20 mouse cellular contexts compared by ENCODE assay signal in the genomic region with DNA sequence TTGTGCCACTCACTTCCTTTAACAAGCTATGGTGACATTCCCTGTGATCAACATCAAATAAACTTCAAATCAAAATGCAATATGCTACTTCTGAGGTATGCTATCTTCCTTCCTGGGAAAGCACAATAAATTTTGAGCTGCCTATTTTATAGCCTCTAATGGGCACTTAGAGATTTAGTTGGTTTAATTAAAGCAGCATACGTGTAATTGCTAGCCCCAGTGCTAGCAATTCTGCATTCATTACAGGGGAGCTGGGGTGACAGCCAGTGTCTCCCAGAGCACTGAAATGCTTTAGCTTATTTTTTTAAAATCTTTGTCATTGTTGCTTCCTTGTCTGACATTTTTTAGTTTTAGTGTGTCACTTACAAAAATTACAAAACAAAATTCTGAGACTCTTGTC.
DNase-seq lines count a peak whose midpoint lies in the region; ATAC-seq and TF ChIP-seq lines count a peak whose summit lies in the region.
"Had no signal": no experiment of that assay in that cellular context is flagged by ENCODE, and none has a peak within 500 bp of the region (broad histone marks: within the 10 kb centered on the region; RNA-seq: fewer than 3 reads in every experiment).

No protein-coding gene starts in this region.

- TF ChIP-seq POLR2A in brain, embryonic 14.5 days (IDR thresholded peaks at IDR 0.05; ENCODE audit: borderline replicate concordance, extremely low read depth, insufficient read depth, insufficient read length, poor library complexity, severe bottlenecking) = no peak
- no peak for TF ChIP-seq POLR2A in embryonic fibroblast, embryonic 13.5 days (IDR thresholded peaks at IDR 0.05; ENCODE audit: low read depth, low read length)

- H3K9me3 ChIP-seq in neural tube, embryonic 13.5 days = peaks cover 8% of the 10 kb centered on the region
- peaks cover 7% of the 10 kb centered on the region; the same call in 1 of the 2 replicates for H3K9me3 ChIP-seq in kidney, embryonic 16.5 days (ENCODE audit: low read length)
- H3K9me3 ChIP-seq: embryonic facial prominence, embryonic 12.5 days had no signal

- H3K36me3 ChIP-seq in neural tube, embryonic 13.5 days = no peaks in the 10 kb centered on the region
- H3K36me3 ChIP-seq in kidney, embryonic 16.5 days (ENCODE audit: insufficient read depth, low read length) = no peaks in the 10 kb centered on the region
- H3K36me3 ChIP-seq: embryonic facial prominence, embryonic 10.5 days; embryonic facial prominence, embryonic 12.5 days; forebrain, embryonic 10.5 days; forebrain, embryonic 12.5 days had no signal

- no peak overlapping the region for H3K4me2 ChIP-seq in neural tube, embryonic 13.5 days
- no peak overlapping the region for H3K4me2 ChIP-seq in kidney, embryonic 16.5 days (replicated peaks; ENCODE audit: low read depth, low read length)
- H3K4me2 ChIP-seq: embryonic facial prominence, embryonic 12.5 days; forebrain, embryonic 12.5 days had no signal

- no peak overlapping the region for H3K4me3 ChIP-seq in gastrocnemius, adult 2 months
- H3K4me3 ChIP-seq in neural tube, embryonic 13.5 days = no peak overlapping the region
- no peak overlapping the region for H3K4me3 ChIP-seq in embryonic fibroblast, embryonic 13.5 days (ENCODE audit: insufficient read depth, low read length)
- H3K4me3 ChIP-seq in kidney, embryonic 16.5 days (ENCODE audit: low read length) = no peak overlapping the region
- H3K4me3 ChIP-seq: embryonic facial prominence, embryonic 10.5 days; embryonic facial prominence, embryonic 12.5 days; erythroblast, embryonic 14.5 days; forebrain, embryonic 10.5 days; forebrain, embryonic 12.5 days had no signal

- H3K4me1 ChIP-seq in neural tube, embryonic 13.5 days (replicated peaks) = peaks cover 3% of the 10 kb centered on the region
- H3K4me1 ChIP-seq in embryonic fibroblast, embryonic 13.5 days (ENCODE audit: control insufficient read depth, insufficient read depth, low read length) = peaks cover 8% of the 10 kb centered on the region; the same call in 1 of the 2 replicates
- H3K4me1 ChIP-seq in kidney, embryonic 16.5 days (ENCODE audit: insufficient read depth, low read length) = no peaks in the 10 kb centered on the region
- H3K4me1 ChIP-seq: forebrain, embryonic 10.5 days; forebrain, embryonic 12.5 days had no signal

- WGBS in neural tube, embryonic 13.5 days = 30% methylated on average over 1 of the region's 1 CpGs
- WGBS in kidney, embryonic 16.5 days = 57% methylated on average over 1 of the region's 1 CpGs

- H3K27ac ChIP-seq in gastrocnemius, adult 2 months = peak overlapping the region; percentile 70
- H3K27ac ChIP-seq in neural tube, embryonic 13.5 days (replicated peaks) = no peak overlapping the region
- H3K27ac ChIP-seq in embryonic fibroblast, embryonic 13.5 days (ENCODE audit: insufficient read depth, low read length) = peak overlapping the region; percentile 23; the same call in 1 of the 2 replicates
- H3K27ac ChIP-seq in kidney, embryonic 16.5 days (ENCODE audit: low read length) = no peak overlapping the region
- H3K27ac ChIP-seq: embryonic facial prominence, embryonic 10.5 days; embryonic facial prominence, embryonic 12.5 days; forebrain, embryonic 10.5 days; forebrain, embryonic 12.5 days had no signal

- no peak for DNase-seq in gastrocnemius, adult 2 months
- DNase-seq in gastrocnemius, postnatal 14 days = no peak
- DNase-seq in neural tube, embryonic 10.5 days (ENCODE audit: extremely low spot score, low spot score) = no peak
- DNase-seq in brain, embryonic 14.5 days (ENCODE audit: low read depth) = peak; percentile 54
- DNase-seq: adrenal gland, postnatal 25 days; cerebellum, adult 11-12 months; cerebellum, adult 2 months; cerebellum, adult 9-10 months; cerebellum, postnatal 10 days; cerebellum, postnatal 25 days had no signal

- intact Hi-C loops in gastrocnemius, adult 2 months (cut with DNase I) = no loop called here
- intact Hi-C loops in gastrocnemius, postnatal 14 days (cut with DNase I; ENCODE audit: low total_unique reads) = no loop called here

- no peaks in the 10 kb centered on the region for H3K27me3 ChIP-seq in neural tube, embryonic 13.5 days
- no peaks in the 10 kb centered on the region for H3K27me3 ChIP-seq in kidney, embryonic 16.5 days (ENCODE audit: insufficient read depth, low read length)
- H3K27me3 ChIP-seq: embryonic facial prominence, embryonic 12.5 days; forebrain, embryonic 12.5 days had no signal

- no peak for TF ChIP-seq CTCF in gastrocnemius, adult 2 months (IDR thresholded peaks at IDR 0.05)
- no peak for TF ChIP-seq CTCF in brain, embryonic 14.5 days (IDR thresholded peaks at IDR 0.05; ENCODE audit: borderline replicate concordance, extremely low read depth, insufficient read depth, insufficient read length)
- TF ChIP-seq CTCF in embryonic fibroblast, embryonic 13.5 days (IDR thresholded peaks at IDR 0.05; ENCODE audit: borderline replicate concordance, insufficient read depth, low read length) = no peak

- H3K9ac ChIP-seq in neural tube, embryonic 13.5 days = no peak overlapping the region
- H3K9ac ChIP-seq in kidney, embryonic 16.5 days (replicated peaks; ENCODE audit: low read length) = no peak overlapping the region
- H3K9ac ChIP-seq: embryonic facial prominence, embryonic 12.5 days; forebrain, embryonic 12.5 days had no signal

- ATAC-seq in neural tube, embryonic 13.5 days (ENCODE audit: low read depth) = peak; percentile 81
- ATAC-seq in inflammation-experienced regulatory T-cells, adult 6 months = no peak
- no peak for ATAC-seq in kidney, embryonic 16.5 days (ENCODE audit: low FRiP score, low TSS enrichment)
- ATAC-seq: forebrain, embryonic 16.5 days had no signal

Comparison
In these comparisons a context has a peak if more than half of its experiments do, and no peak if none do; other contexts are left out.
1. H3K27ac ChIP-seq: peak in gastrocnemius, adult 2 months (single experiment) and embryonic fibroblast, embryonic 13.5 days (single experiment); none in neural tube, embryonic 13.5 days (single experiment) and kidney, embryonic 16.5 days (single experiment).